In genomic region chr2:26639838-26640830, GRCm38 (mm10) we compare ENCODE assay signal across 8 mouse cellular contexts. TPM values are rescaled to one million over a fixed set of nuclear protein-coding genes. Genes with fewer than 3 reads are reported as not detected.
DNase-seq lines count a peak whose midpoint lies in the region; ATAC-seq lines count a peak whose summit lies in the region.

No protein-coding gene starts in this region.

- H3K4me1 ChIP-seq in forebrain, embryonic 10.5 days = peaks cover 42% of the 10 kb centered on the region
- peaks cover 31% of the 10 kb centered on the region for H3K4me1 ChIP-seq in heart, embryonic 15.5 days (replicated peaks)
- peaks cover 52% of the 10 kb centered on the region for H3K4me1 ChIP-seq in liver, embryonic 12.5 days

- H3K27me3 ChIP-seq in forebrain, embryonic 10.5 days (ENCODE audit: poor library complexity, severe bottlenecking) = no peaks in the 10 kb centered on the region
- no peaks in the 10 kb centered on the region for H3K27me3 ChIP-seq in heart, embryonic 15.5 days
- H3K27me3 ChIP-seq in liver, embryonic 12.5 days (replicated peaks) = no peaks in the 10 kb centered on the region
- no peaks in the 10 kb centered on the region; the same call in 1 of the 2 replicates for H3K27me3 ChIP-seq in splenic B cell, adult 2 months (ENCODE audit: control insufficient read depth, insufficient read depth, low read length, poor library complexity, severe bottlenecking)

- peak; percentile 82 for ATAC-seq in heart, embryonic 15.5 days (replicated peaks; ENCODE audit: insufficient number of reproducible peaks, insufficient read depth, low FRiP score, low read depth)
- ATAC-seq in liver, embryonic 12.5 days = peak; percentile 71

- H3K9me3 ChIP-seq in forebrain, embryonic 10.5 days = no peaks in the 10 kb centered on the region
- no peaks in the 10 kb centered on the region for H3K9me3 ChIP-seq in heart, embryonic 15.5 days (replicated peaks)
- H3K9me3 ChIP-seq in liver, embryonic 12.5 days (replicated peaks) = no peaks in the 10 kb centered on the region

- H3K36me3 ChIP-seq in forebrain, embryonic 10.5 days (replicated peaks) = peaks cover 41% of the 10 kb centered on the region
- peaks cover 31% of the 10 kb centered on the region for H3K36me3 ChIP-seq in heart, embryonic 15.5 days
- H3K36me3 ChIP-seq in liver, embryonic 12.5 days = peaks cover 40% of the 10 kb centered on the region
- no peaks in the 10 kb centered on the region; the same call in 1 of the 2 replicates for H3K36me3 ChIP-seq in splenic B cell, adult 2 months (ENCODE audit: control insufficient read depth, insufficient read depth, low read length, poor library complexity, severe bottlenecking)

- peak overlapping the region; percentile 85 for H3K4me2 ChIP-seq in heart, embryonic 15.5 days
- H3K4me2 ChIP-seq in liver, embryonic 12.5 days = peak overlapping the region; percentile 72

- peak overlapping the region; percentile 79 for H3K4me3 ChIP-seq in forebrain, embryonic 10.5 days
- peak overlapping the region; percentile 90 for H3K4me3 ChIP-seq in heart, embryonic 15.5 days
- peak overlapping the region; percentile 66 for H3K4me3 ChIP-seq in liver, embryonic 12.5 days

- 4% methylated on average over 49 of the region's 49 CpGs for WGBS in forebrain, embryonic 10.5 days
- WGBS in heart, embryonic 15.5 days = 5% methylated on average over 49 of the region's 49 CpGs
- WGBS in liver, embryonic 12.5 days (ENCODE audit: insufficient replicate concordance) = 3% methylated on average over 49 of the region's 49 CpGs

- peak overlapping the region; percentile 90 for H3K9ac ChIP-seq in heart, embryonic 15.5 days
- H3K9ac ChIP-seq in liver, embryonic 12.5 days = peak overlapping the region; percentile 77

- peak overlapping the region; percentile 93 for H3K27ac ChIP-seq in forebrain, embryonic 10.5 days
- H3K27ac ChIP-seq in heart, embryonic 15.5 days = peak overlapping the region; percentile 79
- H3K27ac ChIP-seq in liver, embryonic 12.5 days = peak overlapping the region; percentile 73

- peak; percentile 96 for DNase-seq in CD8-positive naive resting alpha-beta T cell, adult 2 months (ENCODE audit: low read depth in 2 of 2, low spot score in 2 of 2)
- DNase-seq in c-Kit-positive CD71-negative TER-119-negative erythroid progenitor cells, embryonic 14.5 days (ENCODE audit: low read depth) = peak; percentile 97
- DNase-seq in forebrain, embryonic 10.5 days (ENCODE audit: extremely low spot score, low spot score) = peak; percentile 97
- peak; percentile 98 for DNase-seq in kidney, postnatal 14 days
- DNase-seq in naive thymus-derived CD4-positive, alpha-beta T cell, adult 2 months (ENCODE audit: low read depth) = peak; percentile 96
- peak; percentile 96 for DNase-seq in splenic B cell, adult 2 months (ENCODE audit: low read depth, low spot score)

RNA-seq across cellular contexts. Expression of gene Fam69b, which starts 11.9 kb away (rescaled TPM):
- polyA plus RNA-seq in forebrain, embryonic 10.5 days (2016; fragmentation: Nextera tagmentation; extraction: Ambion mirVana) = 44.1 and 49.4 TPM in 2 replicates
- 12.2 and 18.0 TPM in 2 replicates for polyA plus RNA-seq in heart, embryonic 15.5 days (2015; fragmentation: Nextera tagmentation; extraction: Ambion mirVana)
- polyA plus RNA-seq in liver, embryonic 12.5 days (2016; fragmentation: Nextera tagmentation; extraction: Ambion mirVana) = 4.6 and 5.5 TPM in 2 replicates

RNA-seq across cellular contexts. Expression of gene Lcn4, which starts 30.9 kb away (rescaled TPM):
- not detected in 2 replicates for polyA plus RNA-seq in forebrain, embryonic 10.5 days (2016; fragmentation: Nextera tagmentation; extraction: Ambion mirVana)
- not detected in 2 replicates for polyA plus RNA-seq in heart, embryonic 15.5 days (2015; fragmentation: Nextera tagmentation; extraction: Ambion mirVana)
- not detected in 2 replicates for polyA plus RNA-seq in liver, embryonic 12.5 days (2016; fragmentation: Nextera tagmentation; extraction: Ambion mirVana)

RNA-seq across cellular contexts. Expression of gene Agpat2, which starts 35.9 kb away (rescaled TPM):
- 10.1 and 10.2 TPM in 2 replicates for polyA plus RNA-seq in forebrain, embryonic 10.5 days (2016; fragmentation: Nextera tagmentation; extraction: Ambion mirVana)
- 19.9 and 26.3 TPM in 2 replicates for polyA plus RNA-seq in heart, embryonic 15.5 days (2015; fragmentation: Nextera tagmentation; extraction: Ambion mirVana)
- polyA plus RNA-seq in liver, embryonic 12.5 days (2016; fragmentation: Nextera tagmentation; extraction: Ambion mirVana) = 26.7 and 28.7 TPM in 2 replicates

RNA-seq across cellular contexts. Expression of gene Gm20532, which starts 53.7 kb away (rescaled TPM):
- polyA plus RNA-seq in forebrain, embryonic 10.5 days (2016; fragmentation: Nextera tagmentation; extraction: Ambion mirVana) = not detected in 2 replicates
- not detected in 2 replicates for polyA plus RNA-seq in heart, embryonic 15.5 days (2015; fragmentation: Nextera tagmentation; extraction: Ambion mirVana)
- not detected in 2 replicates for polyA plus RNA-seq in liver, embryonic 12.5 days (2016; fragmentation: Nextera tagmentation; extraction: Ambion mirVana)

Comparison
In these comparisons a context has a peak if more than half of its experiments do, and no peak if none do; other contexts are left out.
1. Peak in every context shown above with its lines: DNase-seq, ATAC-seq, H3K4me3 ChIP-seq and H3K27ac ChIP-seq.